Mouse (Mus musculus) stomach, postnatal 0 days (tissue): ENCODE data around the gene Stard10. TPM values are rescaled to one million over a fixed set of nuclear protein-coding genes. Genes with fewer than 3 reads are reported as not detected.

Experiments
- ATAC-seq: fragments of 200-750 bp; cut with Nextera tagmentation; 2 replicates; pipeline ENCODE4 v1.8.0; 2017; ENCODE audit not compliant: low FRiP score, low TSS enrichment
- DNase-seq: peaks from one replicate; pipeline ENCODE4 v3.0.0-alpha.2; 2016; ENCODE audit warnings: low spot score
- H3K27ac ChIP-seq: fragments of 300-500 bp; sonication (generic); replicated peaks from 2 replicates; pipeline ENCODE4 v1.5.1; 2014; ENCODE audit warnings: mild to moderate bottlenecking, control low read depth
- H3K27me3 ChIP-seq: fragments of 300-500 bp; sonication (generic); 2 replicates; pipeline ENCODE4 v1.6.1; 2014; ENCODE audit warnings: low read length; ENCODE audit not compliant: control insufficient read depth, insufficient read depth
- H3K36me3 ChIP-seq: fragments of 300-500 bp; sonication (generic); 2 replicates; pipeline ENCODE4 v1.6.1; 2014; ENCODE audit warnings: low read length, mixed read lengths; ENCODE audit not compliant: control insufficient read depth, insufficient read depth
- H3K4me1 ChIP-seq: fragments of 300-500 bp; sonication (generic); replicated peaks from 2 replicates; pipeline ENCODE4 v1.6.1; 2014; ENCODE audit warnings: antibody characterized with exemption; ENCODE audit not compliant: control insufficient read depth, insufficient read depth
- H3K4me2 ChIP-seq: fragments of 300-500 bp; sonication (generic); replicated peaks from 2 replicates; pipeline ENCODE4 v1.6.1; 2014; ENCODE audit warnings: low read depth, mild to moderate bottlenecking, control low read depth, moderate library complexity
- H3K4me3 ChIP-seq: fragments of 300-500 bp; sonication (generic); 2 replicates; pipeline ENCODE4 v1.5.1; 2014; ENCODE audit warnings: low read depth, low read length, control low read depth
- H3K9ac ChIP-seq: fragments of 300-500 bp; sonication (generic); 2 replicates; pipeline ENCODE4 v1.6.1; 2014; ENCODE audit warnings: mild to moderate bottlenecking, low read length, control low read depth, mixed read lengths
- H3K9me3 ChIP-seq: fragments of 300-500 bp; sonication (generic); 2 replicates; pipeline ENCODE4 v1.6.1; 2016; ENCODE audit warnings: low read length; ENCODE audit not compliant: control insufficient read depth
- CTCF ChIP-seq: IDR thresholded peaks from 2 replicates; pipeline ENCODE4 v1.5.1; 2016; ENCODE audit warnings: antibody characterized with exemption, low read depth, mild to moderate bottlenecking, moderate library complexity
- EP300 ChIP-seq: optimal IDR thresholded peaks from 2 replicates; pipeline ENCODE3; 2016; ENCODE audit warnings: antibody characterized with exemption
- WGBS: fragments of 180-500 bp; shearing (Covaris S2); extraction: QIAGEN DNeasy Blood & Tissue Kit; methylation state at CpG from one replicate; pipeline ENCODE4 v1.1.7; 2014; 5-methylcytosine and 5-hydroxymethylcytosine counted together
- polyA plus RNA-seq: library from polyadenylated mRNA; unstranded; fragments of >200 nt; fragmentation: Nextera tagmentation; extraction: Ambion mirVana; gene quantifications from 2 replicates; pipeline ENCODE4 v1.2.1, GENCODE M21; 2015

Gene Stard10
- polyA plus RNA-seq, 1 experiment from 2014 or later = 132 TPM

GRCm38 (mm10) chr7:101296252-101297022 is 20.4 kb upstream of the Stard10 start:
- ATAC-seq = peak; percentile 89
- no peaks in the 10 kb centered on the region for H3K36me3 ChIP-seq
- no peaks in the 10 kb centered on the region for H3K27me3 ChIP-seq

GRCm38 (mm10) chr7:101297023-101297405 is 19.9 kb upstream of the Stard10 start:
- no peaks in the 10 kb centered on the region for H3K36me3 ChIP-seq
- no peak for DNase-seq
- no peak overlapping the region for H3K9ac ChIP-seq
- no peaks in the 10 kb centered on the region for H3K27me3 ChIP-seq
- no peak for ATAC-seq
- no peaks in the 10 kb centered on the region for H3K9me3 ChIP-seq
- TF ChIP-seq CTCF = no peak
- no peak for TF ChIP-seq EP300
- peak overlapping the region; percentile 48 for H3K4me2 ChIP-seq
- H3K4me3 ChIP-seq = no peak overlapping the region; the same call in 1 of the 2 replicates
- H3K4me1 ChIP-seq = peaks cover 2% of the 10 kb centered on the region; the same call in 1 of the 2 replicates
- WGBS = 33% methylated on average over 8 of the region's 8 CpGs
- H3K27ac ChIP-seq = no peak overlapping the region

More at GRCm38 (mm10) chr7:101296252-101297022, 20.4 kb upstream of the Stard10 start:
- no peaks in the 10 kb centered on the region for H3K9me3 ChIP-seq
- H3K27ac ChIP-seq = no peak overlapping the region
- peak overlapping the region; percentile 12; the same call in 1 of the 2 replicates for H3K4me3 ChIP-seq
- TF ChIP-seq CTCF = peak; percentile 74
- TF ChIP-seq EP300 = no peak
- WGBS = 11% methylated on average over 35 of the region's 35 CpGs
- peaks cover 2% of the 10 kb centered on the region; the same call in 1 of the 2 replicates for H3K4me1 ChIP-seq
- H3K9ac ChIP-seq = peak overlapping the region; percentile 18; the same call in 1 of the 2 replicates
- peak; percentile 91 for DNase-seq
- peak overlapping the region; percentile 48 for H3K4me2 ChIP-seq

GRCm38 (mm10) chr7:101298375-101298774 is 18.5 kb upstream of the Stard10 start:
- 80% methylated on average over 3 of the region's 3 CpGs for WGBS
- H3K27ac ChIP-seq = no peak overlapping the region
- no peaks in the 10 kb centered on the region for H3K27me3 ChIP-seq
- no peak for ATAC-seq
- H3K4me3 ChIP-seq = no peak overlapping the region
- TF ChIP-seq CTCF (no peak), EP300 (no peak)
- no peak overlapping the region for H3K9ac ChIP-seq
- H3K4me2 ChIP-seq = no peak overlapping the region
- no peaks in the 10 kb centered on the region for H3K36me3 ChIP-seq
- peaks cover 2% of the 10 kb centered on the region; the same call in 1 of the 2 replicates for H3K4me1 ChIP-seq
- H3K9me3 ChIP-seq = no peaks in the 10 kb centered on the region
- no peak for DNase-seq

- DNase-seq (no peak), ATAC-seq (peak; percentile 15)
- H3K27ac ChIP-seq = peak overlapping the region; percentile 74
- H3K9me3 ChIP-seq = no peaks in the 10 kb centered on the region
- peak overlapping the region; percentile 72 for H3K4me3 ChIP-seq
- WGBS = 1% methylated on average over 30 of the region's 30 CpGs
- TF ChIP-seq EP300 = no peak
- no peak for TF ChIP-seq CTCF
- peak overlapping the region; percentile 68 for H3K9ac ChIP-seq
- no peaks in the 10 kb centered on the region for H3K36me3 ChIP-seq
- H3K27me3 ChIP-seq = no peaks in the 10 kb centered on the region
- H3K4me2 ChIP-seq = peak overlapping the region; percentile 69
- H3K4me1 ChIP-seq = peaks cover under 1% of the 10 kb centered on the region; the same call in 1 of the 2 replicates
Measured at GRCm38 (mm10) chr7:101301361-101301880, 15.5 kb upstream of the Stard10 start.

GRCm38 (mm10) chr7:101301881-101302456 is 14.9 kb upstream of the Stard10 start, which contains the start of gene Atg16l2:
TSS of gene Atg16l2 (minus strand) at chr7:101302251.
- Histone ChIP-seq H3K4me3 (peak within 1 kb of the TSS; percentile 72), H3K27me3 (no peaks in the 10 kb centered on the region), H3K4me2 (peak within 1 kb of the TSS; percentile 69), H3K27ac (peak within 1 kb of the TSS; percentile 74), H3K9ac (peak within 1 kb of the TSS; percentile 68), H3K36me3 (no peaks in the 10 kb centered on the region), H3K4me1 (no peaks in the 10 kb centered on the region; the same call in 1 of the 2 replicates), H3K9me3 (no peaks in the 10 kb centered on the region)
- peak; percentile 68 for TF ChIP-seq CTCF
- TF ChIP-seq EP300 = peak; percentile 79
- DNase-seq = peak; percentile 97
- WGBS = under 1% methylated on average over 38 of the region's 39 CpGs
- ATAC-seq = peak; percentile 98
